17 mouse cellular contexts compared by ENCODE assay signal in genomic region chr1:7388627-7389026, GRCm38 (mm10).
"Had no signal": no experiment of that assay in that cellular context is flagged by ENCODE, and none has a peak within 500 bp of the region (broad histone marks: within the 10 kb centered on the region; RNA-seq: fewer than 3 reads in every experiment).

No protein-coding gene starts in this region.

- H3K9me3 ChIP-seq: liver, embryonic 12.5 days; midbrain, embryonic 15.5 days; neural tube, embryonic 13.5 days had no signal

- H3K4me3 ChIP-seq: liver, embryonic 12.5 days; midbrain, embryonic 15.5 days; myocyte; neural tube, embryonic 13.5 days had no signal

- H3K36me3 ChIP-seq: liver, embryonic 12.5 days; midbrain, embryonic 15.5 days; neural tube, embryonic 13.5 days had no signal

- DNase-seq: lung, adult 18-20 months; lung, embryonic 14.5 days; lung, postnatal 10 days; lung, postnatal 4 days; retina, postnatal 1 day; right cerebral cortex, adult 18-20 months; right cerebral cortex, postnatal 25 days; right cerebral cortex, postnatal 4 days; spleen, adult 18-20 months; thymus, adult 18-20 months; thymus, postnatal 14 days; thymus, postnatal 36 days had no signal

- H3K4me2 ChIP-seq: liver, embryonic 12.5 days; lung, embryonic 14.5 days; midbrain, embryonic 15.5 days; neural tube, embryonic 13.5 days had no signal

- ATAC-seq: liver, embryonic 12.5 days; midbrain, embryonic 15.5 days had no signal

- H3K4me1 ChIP-seq: liver, embryonic 12.5 days; midbrain, embryonic 15.5 days; neural tube, embryonic 13.5 days had no signal

- H3K27me3 ChIP-seq: liver, embryonic 12.5 days; midbrain, embryonic 15.5 days; neural tube, embryonic 13.5 days had no signal

- H3K27ac ChIP-seq: liver, embryonic 12.5 days; liver, embryonic 14.5 days; midbrain, embryonic 15.5 days; neural tube, embryonic 13.5 days had no signal

- H3K9ac ChIP-seq: liver, embryonic 12.5 days; liver, embryonic 14.5 days; lung, embryonic 14.5 days; midbrain, embryonic 15.5 days; neural tube, embryonic 13.5 days had no signal
